Mouse (Mus musculus): ENCODE data around the gene Fuz.
A peak's percentile ranks its signal among the peaks of the same experiment; 100 is the strongest.
"Not testable (repeated sequence)": the region's sequence is repeated elsewhere in the genome, so short reads cannot be mapped to it uniquely, and the experiment has no call there.

Fuz gene

DNA sequence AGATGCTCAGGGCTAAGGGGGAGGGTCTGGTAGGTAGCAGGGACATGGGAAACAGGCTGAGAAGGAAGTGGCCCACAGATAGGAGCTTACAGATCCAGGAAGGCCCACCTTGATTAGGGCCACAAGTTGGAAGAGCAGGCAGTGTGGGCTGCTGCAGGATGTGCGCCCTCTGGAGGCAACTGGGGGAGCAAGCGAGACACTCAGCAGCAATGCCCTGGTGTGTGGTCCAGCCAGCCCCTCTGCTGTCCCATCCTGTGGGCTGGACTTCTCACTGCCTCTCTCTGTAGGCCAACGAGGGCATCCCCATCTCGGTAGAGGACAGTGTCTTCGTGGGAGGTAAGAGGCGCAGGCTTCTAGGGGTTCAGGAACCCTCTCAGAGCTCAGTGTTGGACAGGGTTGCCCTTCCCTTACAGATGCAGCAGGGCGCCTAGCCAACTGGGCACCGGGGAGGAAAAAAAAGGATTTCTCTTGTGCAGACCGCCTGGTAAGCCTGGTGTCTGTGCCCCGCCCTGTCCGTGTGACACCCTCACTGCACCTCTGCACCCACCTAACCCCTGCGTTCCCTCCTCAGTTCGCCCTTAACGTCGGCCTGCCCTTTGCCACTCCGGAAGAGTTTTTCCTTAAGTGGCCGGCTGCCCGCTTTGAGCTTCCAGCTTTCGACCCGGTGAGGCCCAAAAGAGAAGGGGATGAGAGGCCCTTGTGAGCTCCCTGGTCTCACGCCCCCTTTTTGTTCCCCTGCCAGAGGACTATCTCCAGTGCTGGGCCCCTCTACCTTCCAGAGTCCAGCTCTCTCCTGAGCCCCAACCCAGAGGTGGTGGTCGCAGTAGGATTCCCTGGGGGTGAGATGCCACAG, 35.1 kb upstream of the Fuz start:
- DNase-seq: peak; percentile 68 to 72

DNA sequence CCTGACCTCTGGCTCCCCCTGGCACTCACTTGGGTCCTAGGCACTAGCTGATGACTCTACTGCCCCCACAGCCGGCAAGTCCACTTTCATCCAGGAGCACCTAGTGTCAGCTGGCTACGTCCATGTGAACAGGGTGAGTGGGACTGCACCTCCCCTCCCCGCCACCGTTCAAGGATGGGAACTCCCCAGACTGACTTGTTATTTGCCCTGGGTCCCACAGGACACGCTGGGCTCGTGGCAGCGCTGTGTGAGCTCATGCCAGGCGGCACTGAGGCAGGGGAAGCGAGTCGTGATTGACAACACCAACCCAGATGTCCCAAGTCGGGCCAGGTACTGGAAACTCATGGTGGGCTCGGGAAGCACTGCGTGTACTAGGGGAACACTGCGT, 34.5 kb upstream of the Fuz start:
- DNase-seq: no peak

DNA sequence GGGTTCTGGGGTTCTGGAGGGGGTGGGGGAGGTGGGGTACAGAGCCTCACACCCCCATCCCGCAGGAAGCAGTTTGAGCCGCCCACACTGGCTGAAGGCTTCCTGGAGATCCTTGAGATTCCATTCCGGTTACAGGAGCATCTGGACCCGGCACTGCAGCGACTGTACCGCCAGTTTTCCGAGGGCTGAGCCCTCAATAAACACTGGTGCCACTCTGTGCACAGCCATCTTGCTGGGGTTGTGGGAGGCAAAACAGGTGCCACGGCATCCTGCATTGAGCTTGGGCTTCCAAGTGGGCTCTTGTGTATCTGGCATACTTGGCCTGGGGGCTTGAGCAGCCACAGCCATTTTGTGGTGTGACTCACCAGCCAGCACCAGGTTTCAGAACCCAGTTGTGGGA, 33.4 kb upstream of the Fuz start:
- no peak for DNase-seq

DNA sequence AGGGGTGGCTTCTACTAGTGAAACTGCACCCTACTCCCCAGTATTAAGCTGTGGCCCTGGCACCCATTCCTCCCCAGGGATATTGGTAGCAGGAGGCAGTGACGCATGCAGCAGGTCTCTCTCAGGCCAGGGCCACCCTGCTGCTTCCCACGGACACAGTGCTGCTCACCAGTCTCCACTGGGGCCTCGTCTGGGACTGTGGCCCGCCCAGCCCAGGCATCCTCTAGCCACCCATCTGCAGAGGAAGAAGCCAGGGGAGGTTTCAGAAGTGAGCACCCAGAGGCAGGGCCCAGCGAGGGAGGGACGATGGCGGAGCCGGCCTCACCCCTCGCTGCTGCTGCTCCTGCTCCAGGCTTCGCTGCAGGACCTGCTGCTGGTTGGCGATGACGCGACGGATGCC, 32.7 kb upstream of the Fuz start:
- DNase-seq: no peak

DNA sequence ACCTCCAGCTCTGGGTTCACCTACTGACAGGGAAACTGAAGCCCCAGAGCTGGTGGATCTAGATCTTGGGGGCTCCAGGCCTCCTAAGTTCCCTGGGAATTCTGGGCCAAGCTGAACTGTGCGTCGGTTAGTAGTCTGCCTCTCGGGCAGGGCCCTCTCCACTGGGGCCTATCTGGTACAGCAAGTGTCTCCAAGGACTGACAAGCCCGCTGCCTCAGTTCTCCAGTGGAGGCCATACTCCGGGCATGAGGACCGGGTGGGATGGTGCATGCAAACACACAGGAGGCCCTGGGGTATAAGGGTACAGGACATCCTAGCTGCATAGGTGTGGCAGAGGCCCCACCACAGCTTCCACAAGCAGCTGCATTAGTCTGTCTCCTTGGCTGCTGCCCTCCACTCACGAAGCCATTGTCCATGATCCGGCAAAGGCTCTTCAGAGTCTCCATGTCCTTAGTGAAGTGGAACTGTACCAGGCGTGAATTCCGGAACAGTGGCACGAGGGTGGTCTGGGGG, 31.8 kb upstream of the Fuz start:
- DNase-seq: no peak

DNA sequence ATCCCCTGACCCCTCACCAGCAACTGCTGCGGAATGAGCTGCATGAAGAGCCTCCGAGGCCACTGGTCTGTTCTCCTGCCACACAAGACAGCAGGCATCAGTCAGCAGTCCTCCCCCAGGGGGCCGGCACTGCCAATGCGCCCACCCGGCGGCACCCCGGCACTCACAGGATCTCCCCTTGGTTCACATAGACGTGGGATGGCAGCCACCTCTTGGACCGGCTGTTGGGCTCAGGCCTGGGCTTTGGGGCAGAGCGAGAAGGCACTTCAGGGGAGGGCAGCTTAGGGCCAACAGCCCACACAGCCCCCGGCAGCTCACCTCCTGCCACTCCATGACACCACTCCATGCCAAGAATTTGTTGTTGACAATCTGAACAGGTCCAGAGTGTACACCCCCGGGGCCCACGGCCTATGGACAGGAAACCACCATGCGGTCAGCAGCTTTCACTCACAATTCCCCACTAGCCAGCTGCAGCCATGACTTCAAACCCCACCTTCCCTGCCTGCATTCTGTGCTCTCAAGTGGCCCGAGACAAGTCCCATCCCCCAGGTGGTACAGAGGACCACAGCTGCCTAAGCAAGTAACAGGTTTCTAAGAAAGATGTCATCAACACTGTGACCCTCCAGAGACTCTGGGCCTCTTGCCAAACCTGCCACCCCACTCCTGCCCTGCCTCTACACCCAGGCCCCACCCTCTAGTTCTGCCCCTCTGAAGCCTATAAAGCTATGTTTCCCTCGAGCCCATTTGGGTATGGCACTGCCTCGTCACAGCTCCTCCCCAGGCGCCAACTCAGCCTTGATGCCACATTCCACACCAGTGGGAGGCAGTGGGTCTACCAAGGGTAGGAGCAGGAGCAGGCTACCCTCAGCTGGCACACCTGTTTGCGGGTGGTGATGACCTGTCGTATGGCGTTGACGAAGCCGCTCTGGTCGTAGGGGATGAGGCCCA, 31.0 kb upstream of the Fuz start:
- no peak for DNase-seq

DNA sequence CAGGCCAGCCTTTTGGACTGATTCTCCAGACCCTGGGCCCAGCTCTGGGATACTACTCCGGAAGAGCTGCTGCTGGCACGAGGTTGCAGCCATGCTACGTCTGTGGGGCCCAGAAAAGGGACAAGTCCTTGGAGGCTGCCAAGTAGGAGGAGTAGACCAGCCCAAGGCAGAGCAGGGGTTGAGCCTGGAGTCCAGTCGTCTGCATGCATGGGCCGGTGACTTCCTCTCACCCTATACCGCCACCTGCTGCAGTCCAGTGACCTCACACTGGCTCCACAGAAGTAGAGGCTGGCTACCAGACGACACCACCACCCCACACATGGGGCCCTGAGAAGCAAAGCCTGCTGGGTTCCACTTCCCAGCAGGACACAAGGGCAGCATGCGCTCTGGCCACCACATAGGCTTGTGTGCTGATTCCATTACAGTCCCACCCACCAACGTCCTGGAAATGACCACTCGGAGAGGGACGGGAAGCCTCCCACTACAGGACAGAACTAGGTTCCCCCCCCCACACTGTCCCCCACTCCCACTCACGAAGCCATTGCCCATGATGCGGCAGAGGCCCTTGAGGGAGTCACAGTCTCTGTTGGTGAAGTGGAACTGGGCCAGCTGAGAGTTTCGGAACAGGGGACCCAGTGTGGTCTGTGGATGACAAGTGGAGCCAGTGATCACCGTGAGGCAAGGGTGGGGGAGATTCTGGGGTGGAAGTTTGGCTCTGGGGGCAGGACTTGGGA, 29.4 kb upstream of the Fuz start:
- DNase-seq: no peak

DNA sequence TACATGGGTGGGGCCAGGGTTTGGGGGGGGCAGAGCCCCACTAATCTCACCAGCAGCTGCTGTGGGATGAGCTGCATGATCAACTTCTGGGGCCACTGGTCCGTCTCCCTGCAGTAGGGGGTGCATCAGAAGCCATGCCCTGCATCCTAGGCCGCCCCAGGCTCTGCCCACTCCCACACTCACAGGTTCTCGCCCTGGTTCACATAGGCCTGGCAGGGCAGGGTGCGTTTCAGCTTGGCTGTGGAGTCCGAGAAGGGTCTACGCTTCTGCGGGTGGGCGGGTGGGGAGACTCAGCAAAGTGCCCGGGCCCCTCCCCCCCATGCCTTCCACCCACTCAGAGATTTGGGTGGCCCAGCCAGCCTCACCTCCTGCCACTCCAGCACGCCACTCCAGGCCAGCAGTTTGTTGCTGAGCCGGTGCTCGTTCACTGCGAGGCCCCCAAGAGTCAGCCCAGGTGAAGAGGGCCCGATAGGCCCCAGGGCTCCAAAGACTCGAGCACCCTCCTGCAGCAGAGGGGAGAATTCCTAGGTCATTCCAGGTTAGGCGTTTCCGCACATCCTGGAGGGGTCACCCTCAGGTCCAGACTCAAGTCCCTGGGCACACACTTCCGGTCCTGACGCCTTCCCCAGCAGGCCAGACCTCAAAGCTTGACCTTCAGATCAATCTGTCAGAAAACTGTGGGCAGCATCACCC, 28.7 kb upstream of the Fuz start:
- DNase-seq: no peak

DNA sequence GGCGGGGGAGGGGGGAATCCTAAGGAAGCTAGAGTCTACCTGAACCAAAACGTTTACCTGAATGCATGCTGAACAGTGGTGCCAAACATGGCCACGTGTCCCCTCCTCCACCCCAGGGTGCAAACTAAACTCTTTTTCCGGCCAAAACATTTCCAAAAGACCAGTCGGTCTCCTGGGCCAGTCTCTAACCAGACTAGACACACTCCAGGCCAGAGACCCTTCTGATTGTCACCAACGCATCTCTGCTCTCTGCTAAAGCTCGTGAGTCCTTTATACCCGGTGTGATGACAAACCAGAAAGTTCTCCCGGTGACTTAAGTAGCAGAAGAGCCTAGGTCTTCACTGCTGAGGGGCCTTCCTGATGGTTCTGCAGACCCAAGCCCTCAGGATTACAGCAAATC, 28.1 kb upstream of the Fuz start:
- DNase-seq: no peak

DNA sequence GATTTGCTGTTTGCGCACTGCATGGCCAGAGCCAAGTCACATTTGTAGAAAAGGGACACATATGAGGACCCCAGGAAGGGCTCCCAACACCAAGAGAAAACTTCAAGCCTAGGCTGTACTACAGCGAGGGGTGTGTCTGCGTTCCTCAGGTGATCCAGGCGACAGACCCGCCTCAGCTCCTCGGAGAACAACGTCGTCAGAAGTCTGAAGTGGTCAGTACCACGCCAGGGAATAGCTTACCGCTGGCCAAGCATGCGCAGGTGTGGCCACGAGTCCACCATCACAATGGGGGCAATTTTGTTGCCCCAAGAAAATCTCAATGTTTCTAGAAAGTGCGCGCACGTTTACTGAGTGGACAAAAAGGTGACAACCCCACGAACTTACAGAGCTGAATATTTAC, 27.4 kb upstream of the Fuz start:
- no peak for DNase-seq

DNA sequence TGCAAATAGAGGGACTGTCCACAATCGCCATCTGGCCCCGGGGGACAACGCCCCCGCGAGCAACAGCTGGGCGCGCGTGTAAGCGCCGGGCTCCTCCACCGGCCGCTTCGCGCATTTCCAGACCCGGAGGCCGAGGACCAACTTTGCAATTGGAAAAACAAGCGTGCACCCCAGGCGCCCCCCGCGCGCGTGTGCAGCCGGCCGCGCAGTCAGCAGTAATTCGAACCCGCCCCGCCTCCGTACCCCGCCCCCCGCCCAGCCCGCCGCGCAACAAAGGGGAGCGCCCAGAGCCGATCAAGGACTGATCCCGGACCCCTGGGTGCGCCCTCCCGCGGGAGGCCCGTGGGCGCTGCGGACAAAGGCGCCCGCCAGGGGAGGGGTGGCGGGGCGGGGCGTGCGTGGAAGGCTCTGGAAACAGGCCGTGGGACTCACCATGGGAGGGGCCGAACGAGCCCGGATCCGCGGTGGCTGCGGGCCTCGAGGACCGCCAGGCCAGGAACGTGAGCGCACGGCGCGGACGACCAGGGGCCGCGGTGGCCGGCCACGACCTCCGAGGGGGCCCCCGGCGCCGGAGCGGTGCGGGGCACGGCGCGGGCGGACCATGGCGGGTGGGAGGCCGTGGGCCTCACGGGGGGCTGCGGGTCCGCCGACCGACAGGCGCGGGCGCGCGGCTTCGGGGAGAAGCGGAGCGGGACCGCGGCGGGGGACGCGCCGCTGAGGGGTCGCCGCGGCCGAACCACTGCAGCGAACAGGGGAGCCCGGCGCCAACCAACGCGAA, 26.8 kb upstream of the Fuz start:
- DNase-seq: peak; percentile 55 to 64

DNA sequence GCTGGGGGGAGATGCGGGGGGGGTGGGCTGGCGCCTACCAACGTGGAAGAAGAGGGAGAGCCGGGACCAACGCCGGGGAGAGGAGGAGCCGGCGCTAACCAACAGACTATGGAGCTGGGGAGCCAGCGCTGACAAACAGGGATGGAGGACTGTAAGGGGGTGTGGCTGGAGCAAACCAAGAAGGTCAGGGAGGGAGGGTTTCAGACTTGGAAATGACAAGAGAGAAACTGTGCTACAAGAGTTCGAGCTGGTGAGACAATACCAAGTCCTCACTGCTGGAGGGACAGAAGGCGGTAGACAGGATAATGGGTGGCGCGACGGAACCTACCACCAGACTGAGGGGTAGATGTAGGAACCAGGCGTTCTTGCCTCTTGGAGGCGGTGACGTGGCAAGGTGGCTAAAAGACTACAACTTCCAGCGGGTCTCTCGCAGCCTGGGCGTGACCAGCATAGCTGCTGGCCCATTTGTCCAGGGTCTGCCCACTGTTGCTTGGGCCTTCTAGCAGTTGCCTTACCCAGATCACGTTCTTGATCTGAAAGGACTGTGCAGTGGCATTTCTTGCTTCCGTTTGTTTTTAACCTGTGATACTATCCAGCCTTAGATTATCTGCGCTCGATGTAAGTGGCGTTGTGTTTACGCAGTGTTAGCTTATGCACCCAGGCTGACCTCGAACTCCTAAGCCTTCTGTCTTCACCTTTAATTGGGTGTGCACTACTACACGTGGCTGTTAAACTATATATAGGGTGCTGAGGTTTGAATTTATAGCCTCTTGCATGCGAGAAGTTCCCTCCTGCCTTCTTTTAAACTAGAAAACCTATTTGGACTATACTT, 26.0 kb upstream of the Fuz start, which contains the start of gene Ptov1:
Ptov1 (minus strand) TSS at position 92 of the 832 bp plus-strand sequence.
- DNase-seq: peak; percentile 92 to 93

DNA sequence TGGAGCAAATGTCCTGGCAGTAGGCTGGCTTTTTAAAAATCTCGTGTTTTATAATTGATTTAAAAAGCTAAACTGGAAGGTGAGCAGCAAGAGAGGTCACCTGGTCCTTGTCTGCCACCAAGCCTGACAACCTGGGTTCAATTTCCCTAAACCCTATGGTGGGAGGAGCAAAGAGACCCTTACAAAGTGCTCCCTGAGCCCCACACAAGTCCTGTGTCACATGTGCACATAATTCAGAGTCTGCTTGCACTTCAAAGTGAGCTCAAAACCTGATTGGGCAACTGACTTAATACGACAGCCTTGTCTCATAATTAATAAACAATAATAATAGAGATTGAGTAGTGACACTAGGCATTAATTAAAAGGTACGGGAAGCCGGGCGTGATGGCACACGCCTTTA, 25.3 kb upstream of the Fuz start:
- no peak for DNase-seq

DNA sequence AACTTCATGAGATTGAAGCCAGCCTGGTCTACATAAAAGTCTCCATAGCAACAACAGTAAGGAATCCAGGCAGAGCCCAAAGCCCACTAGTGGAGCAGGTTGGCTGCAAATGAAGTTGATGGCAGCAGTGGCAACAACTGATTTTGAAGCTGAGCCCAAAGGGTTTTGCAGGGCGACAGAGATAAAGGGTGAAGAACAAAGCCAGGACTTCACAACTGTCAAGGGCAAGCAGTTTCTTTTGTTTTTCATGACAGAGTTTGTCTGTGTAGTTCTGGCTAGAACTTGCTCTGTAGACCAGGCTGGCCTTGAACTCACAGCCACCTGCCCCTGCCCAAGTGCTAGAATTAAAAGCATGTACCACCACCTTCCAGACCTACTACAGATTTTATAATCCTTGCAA, 24.7 kb upstream of the Fuz start:
- DNase-seq: no peak

DNA sequence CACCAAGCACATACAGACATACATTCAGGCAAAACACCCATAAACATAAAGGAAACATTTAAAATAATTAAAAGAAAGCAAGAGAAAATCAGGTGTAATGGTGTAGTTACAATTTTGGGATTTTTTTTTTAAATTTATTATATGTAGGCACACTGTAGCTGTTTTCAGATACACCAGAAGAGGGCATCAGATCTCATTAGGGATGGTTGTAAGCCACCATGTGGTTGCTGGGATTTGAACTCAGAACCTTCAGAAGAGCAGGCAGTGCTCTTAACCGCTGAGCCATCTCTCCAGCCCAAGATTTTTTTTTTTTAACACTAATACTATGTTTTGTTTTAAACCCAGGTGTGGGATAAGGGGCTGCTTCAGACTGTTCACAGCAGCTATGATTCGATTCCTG, 24.1 kb upstream of the Fuz start:
- not testable (repeated sequence) for DNase-seq

DNA sequence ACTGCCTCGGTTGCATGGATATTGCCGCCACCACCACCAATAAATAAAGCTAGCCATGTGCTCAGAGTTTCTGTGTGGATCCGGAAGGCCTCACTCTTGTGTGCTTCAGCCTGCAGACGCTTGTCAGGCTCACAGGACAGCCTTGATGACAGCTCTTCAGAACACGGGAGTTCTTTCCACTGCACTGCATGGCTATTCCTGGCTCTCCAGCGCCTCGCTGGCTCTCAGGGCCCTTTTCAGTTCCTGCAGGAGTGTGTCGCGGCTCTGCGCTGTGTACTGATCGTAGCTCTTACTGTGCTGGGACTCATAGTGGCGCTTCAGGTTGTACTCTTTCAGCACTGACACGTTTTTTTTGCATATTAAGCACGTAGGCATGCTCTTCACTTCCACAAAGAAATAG, 18.0 kb upstream of the Fuz start:
- DNase-seq: no peak

DNA sequence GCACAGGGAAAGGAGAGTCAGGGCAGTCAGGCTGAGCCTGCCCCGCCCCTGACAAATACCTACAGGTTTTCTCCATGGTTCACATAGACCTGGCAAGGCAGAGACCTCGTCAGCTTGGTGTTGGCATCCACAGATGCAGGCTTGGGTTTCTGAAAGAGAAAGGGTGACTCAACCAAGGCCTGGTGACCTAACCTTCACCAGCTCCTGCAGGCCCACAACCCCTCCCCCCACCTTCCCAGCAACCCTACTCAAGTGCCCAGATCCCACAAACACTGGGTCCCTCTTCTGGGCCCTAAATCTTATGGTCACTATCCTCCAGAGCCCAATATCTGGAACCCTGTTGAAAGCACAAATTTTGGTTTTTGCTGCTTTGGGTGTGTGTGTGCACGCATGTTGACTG, 12.8 kb upstream of the Fuz start:
- DNase-seq: no peak

DNA sequence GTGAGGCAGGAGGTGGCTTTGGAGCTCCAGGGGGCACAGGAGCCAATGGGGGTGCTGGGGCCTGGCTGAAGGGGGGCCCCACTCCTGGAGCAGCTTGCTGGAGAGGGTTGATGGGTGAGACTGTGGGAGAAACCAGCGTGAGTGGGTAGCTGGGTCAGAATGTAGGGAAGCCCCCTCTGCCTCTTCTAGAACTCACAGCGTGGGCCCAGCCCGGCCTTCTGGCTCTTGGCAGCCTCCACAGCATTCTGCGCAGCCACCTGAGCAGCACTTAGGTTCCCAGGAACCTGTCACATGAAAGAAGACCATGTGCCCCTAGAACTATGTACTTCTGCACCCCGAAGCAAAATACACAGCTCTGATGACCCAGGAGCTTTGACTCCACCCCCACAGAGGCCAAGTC, 11.2 kb upstream of the Fuz start:
- DNase-seq: no peak

DNA sequence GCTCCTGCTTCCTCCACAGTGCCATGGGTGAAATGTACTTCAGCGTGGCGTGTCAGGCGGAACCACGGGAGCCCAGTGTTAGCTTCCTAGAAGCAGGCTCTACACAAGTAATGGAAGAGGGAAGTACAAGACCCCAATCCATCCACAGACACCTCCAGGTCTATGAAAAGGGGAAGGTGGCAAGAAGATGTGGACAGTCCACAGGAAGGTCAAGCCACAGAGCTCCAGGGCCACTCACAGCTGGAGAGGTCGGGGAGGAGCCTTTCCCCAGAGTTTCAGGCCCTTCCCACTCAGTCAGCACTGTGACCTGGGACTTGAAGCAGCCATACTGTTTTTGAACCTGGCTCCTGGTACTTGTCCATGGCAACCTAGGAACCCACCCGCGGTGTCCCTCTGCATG, 8.9 kb upstream of the Fuz start:
- DNase-seq: no peak

DNA sequence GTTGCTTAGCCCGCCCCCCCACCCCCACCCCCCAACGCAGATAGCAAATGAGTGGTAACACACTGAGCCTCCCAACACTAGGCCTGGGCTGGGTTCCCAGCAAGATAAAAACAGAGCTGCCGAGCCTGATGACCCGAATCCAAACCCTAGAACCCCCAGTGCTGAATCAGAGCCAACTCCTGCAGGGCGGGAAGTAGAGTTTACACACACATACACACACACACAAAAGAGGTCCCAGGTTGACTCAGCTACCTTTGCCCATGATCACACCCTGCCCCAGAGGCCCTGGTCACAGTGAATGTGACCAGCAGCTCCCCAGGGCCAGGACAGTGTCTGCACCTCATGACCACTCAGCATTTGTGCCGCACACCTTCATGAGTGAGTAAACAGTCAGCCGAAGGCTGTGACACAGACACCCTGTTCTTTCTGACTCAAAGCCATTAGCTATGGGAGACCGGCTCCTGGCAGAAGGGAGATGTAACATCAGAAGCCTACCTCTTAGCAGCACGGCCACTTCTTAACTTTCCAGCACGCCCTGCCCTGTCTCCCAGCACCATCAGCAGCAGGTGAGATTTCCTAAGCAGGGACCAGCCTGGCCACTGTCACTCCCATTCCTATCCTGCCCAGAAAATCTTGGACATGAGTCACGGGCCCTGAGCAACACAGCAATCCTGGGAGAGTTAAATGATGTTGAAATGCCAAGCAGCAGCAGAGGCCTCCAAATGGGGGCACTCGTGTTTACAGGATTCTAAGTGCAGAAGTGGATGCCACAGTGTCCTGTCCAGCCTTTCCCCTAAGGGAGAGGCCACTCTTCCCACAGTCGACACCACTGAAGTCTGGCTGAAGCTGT, 7.4 kb upstream of the Fuz start:
- DNase-seq: no peak

Data from cerebellum, postnatal 36 days (tissue).